Mouse (Mus musculus) midbrain, postnatal 0 days (tissue): Measurements from ENCODE around the gene Pigq. TPM values are rescaled to one million over a fixed set of nuclear protein-coding genes. Genes with fewer than 3 reads are reported as not detected.

ENCODE experiments used
- ATAC-seq: fragments of 200-750 bp; cut with Nextera tagmentation; 2 replicates; pipeline ENCODE4 v1.8.0; 2017; ENCODE audit warnings: moderate number of reproducible peaks, mild to moderate bottlenecking, moderate TSS enrichment, moderate library complexity; ENCODE audit not compliant: low FRiP score
- DNase-seq: peaks from one replicate; pipeline ENCODE4 v3.0.0-alpha.2; 2015; ENCODE audit warnings: low spot score
- H3K27ac ChIP-seq: fragments of 300-500 bp; sonication (generic); 2 replicates; pipeline ENCODE4 v1.5.1; 2014; ENCODE audit warnings: low read depth, mild to moderate bottlenecking, low read length, mixed read lengths
- H3K27me3 ChIP-seq: fragments of 300-500 bp; sonication (generic); 2 replicates; pipeline ENCODE4 v1.6.1; 2014; ENCODE audit warnings: low read length, control low read depth, mixed read lengths; ENCODE audit not compliant: insufficient read depth
- H3K36me3 ChIP-seq: fragments of 300-500 bp; sonication (generic); 2 replicates; pipeline ENCODE4 v1.6.1; 2014; ENCODE audit warnings: low read length, control low read depth, mixed read lengths; ENCODE audit not compliant: insufficient read depth
- H3K4me1 ChIP-seq: fragments of 300-500 bp; sonication (generic); 2 replicates; pipeline ENCODE4 v1.6.1; 2014; ENCODE audit warnings: mild to moderate bottlenecking, control low read depth, antibody characterized with exemption, low read length, mixed read lengths; ENCODE audit not compliant: insufficient read depth
- H3K4me2 ChIP-seq: fragments of 300-500 bp; sonication (generic); 2 replicates; pipeline ENCODE4 v1.6.1; 2014; ENCODE audit warnings: low read depth, mild to moderate bottlenecking, low read length, mixed read lengths; ENCODE audit not compliant: poor library complexity, severe bottlenecking
- H3K4me3 ChIP-seq: fragments of 300-500 bp; sonication (generic); 2 replicates; pipeline ENCODE4 v1.5.1; 2014; ENCODE audit warnings: low read depth, mild to moderate bottlenecking, low read length, moderate library complexity
- H3K9ac ChIP-seq: fragments of 300-500 bp; sonication (generic); replicated peaks from 2 replicates; pipeline ENCODE4 v1.6.1; 2014; ENCODE audit warnings: mild to moderate bottlenecking, low read length, moderate library complexity, mixed read lengths; ENCODE audit not compliant: poor library complexity, severe bottlenecking
- H3K9me3 ChIP-seq: fragments of 300-500 bp; sonication (generic); 2 replicates; pipeline ENCODE4 v1.6.1; 2016; ENCODE audit warnings: low read length, control low read depth
- CTCF ChIP-seq: IDR thresholded peaks from 2 replicates; pipeline ENCODE4 v1.5.1; 2016; ENCODE audit warnings: antibody characterized with exemption, mild to moderate bottlenecking
- WGBS: fragments of 180-500 bp; shearing (Covaris S2); extraction: QIAGEN DNeasy Blood & Tissue Kit; methylation state at CpG from one replicate; pipeline ENCODE4 v1.1.7; 2014; 5-methylcytosine and 5-hydroxymethylcytosine counted together
- polyA plus RNA-seq: library from polyadenylated mRNA; unstranded; fragments of >200 nt; fragmentation: Nextera tagmentation; extraction: Ambion mirVana; gene quantifications from 2 replicates; pipeline ENCODE4 v1.2.1, GENCODE M21; 2015
- total RNA-seq: library from RNA; depleted of rRNA; stranded (reverse); fragments of >200 nt; gene quantifications from 2 replicates; pipeline ENCODE4 v1.2.3, GENCODE M21; 2014

Gene Pigq
- total and polyA plus RNA-seq, 2 experiments from 2014 or later = 75.4 to 111 TPM

DNA sequence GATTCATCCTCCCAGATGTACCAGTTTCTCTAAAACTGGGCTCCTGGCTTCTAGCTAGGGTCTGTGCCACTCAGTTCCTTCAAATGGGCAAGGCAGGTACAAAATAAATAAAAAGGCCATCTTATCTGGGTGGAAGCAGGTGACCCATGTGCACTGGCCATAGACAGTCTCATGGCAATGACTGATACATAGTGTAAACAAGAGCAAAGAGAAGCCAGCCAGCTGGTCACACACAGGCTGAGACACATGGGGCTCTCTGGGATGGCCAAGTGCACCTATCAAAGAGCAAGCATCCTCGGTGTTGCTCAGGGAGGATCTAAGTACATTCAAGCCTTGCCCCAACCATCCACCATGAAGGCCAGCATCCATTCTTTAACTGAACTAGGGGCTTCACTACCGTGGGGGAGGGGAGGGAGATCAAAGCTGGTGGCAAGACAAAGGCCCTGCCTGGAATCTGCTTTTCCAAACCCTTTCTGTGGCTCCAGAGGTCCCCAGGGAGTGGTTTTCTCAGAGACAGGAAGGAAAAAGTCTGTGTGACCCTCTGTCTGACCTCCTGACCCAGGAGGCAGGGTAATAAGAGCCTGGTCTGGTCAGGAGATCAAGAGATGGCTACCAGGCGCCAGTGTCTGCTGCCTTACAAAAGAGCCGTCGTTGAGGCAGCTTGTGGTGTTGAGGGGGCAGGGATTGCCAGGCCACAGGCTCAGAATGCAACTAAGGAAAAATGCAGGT is 63.7 kb downstream of the Pigq start:
- DNase-seq (no peak), ATAC-seq (no peak)
- Histone ChIP-seq H3K9me3 (no peaks in the 10 kb centered on the region), H3K4me2 (no peak overlapping the region), H3K27ac (0 out of 2 replicates have a peak overlapping the region, but pooled peaks have one; percentile 32), H3K27me3 (no peaks in the 10 kb centered on the region), H3K4me1 (peaks cover 13% of the 10 kb centered on the region), H3K36me3 (peaks cover 40% of the 10 kb centered on the region), H3K9ac (no peak overlapping the region), H3K4me3 (no peak overlapping the region)
- 9% methylated on average over 5 of the region's 5 CpGs for WGBS
- no peak for TF ChIP-seq CTCF

GRCm38 (mm10) chr17:25880196-25880910 is 64.4 kb downstream of the Pigq start, which contains the start of gene Wfikkn1:
Gene Wfikkn1 (minus strand): TSS chr17:25880858.
- ATAC-seq (no peak), DNase-seq (peak; percentile 21)
- H3K27me3 ChIP-seq = no peaks in the 10 kb centered on the region
- no peaks in the 10 kb centered on the region for H3K9me3 ChIP-seq
- no peak for TF ChIP-seq CTCF
- peaks cover 40% of the 10 kb centered on the region for H3K36me3 ChIP-seq
- H3K27ac ChIP-seq = peak within 1 kb of the TSS; percentile 32; the same call in 1 of the 2 replicates
- no peak within 1 kb of the TSS for H3K4me2 ChIP-seq
- 26% methylated on average over 5 of the region's 5 CpGs for WGBS
- no peak within 1 kb of the TSS for H3K4me3 ChIP-seq
- H3K4me1 ChIP-seq = peaks cover 14% of the 10 kb centered on the region
- H3K9ac ChIP-seq = no peak within 1 kb of the TSS

GRCm38 (mm10) chr17:25879750-25880149 is 65.0 kb downstream of the Pigq start:
- no peak for ATAC-seq
- Histone ChIP-seq H3K4me1 (peaks cover 14% of the 10 kb centered on the region), H3K36me3 (peaks cover 40% of the 10 kb centered on the region), H3K4me2 (no peak overlapping the region), H3K9ac (no peak overlapping the region), H3K9me3 (no peaks in the 10 kb centered on the region), H3K4me3 (no peak overlapping the region), H3K27ac (peak overlapping the region; percentile 26; the same call in 1 of the 2 replicates), H3K27me3 (no peaks in the 10 kb centered on the region)
- 60% methylated on average over 8 of the region's 8 CpGs for WGBS
- no peak for TF ChIP-seq CTCF
- DNase-seq = no peak

- Histone ChIP-seq H3K4me1 (peaks cover 14% of the 10 kb centered on the region), H3K36me3 (peaks cover 35% of the 10 kb centered on the region), H3K27me3 (no peaks in the 10 kb centered on the region), H3K9ac (no peak overlapping the region), H3K27ac (no peak overlapping the region), H3K9me3 (no peaks in the 10 kb centered on the region), H3K4me3 (no peak overlapping the region), H3K4me2 (no peak overlapping the region)
- ATAC-seq (no peak), DNase-seq (peak; percentile 10)
- 42% methylated on average over 4 of the region's 4 CpGs for WGBS
- peak; percentile 68 for TF ChIP-seq CTCF
Measured at GRCm38 (mm10) chr17:25879261-25879660, 65.5 kb downstream of the Pigq start.

DNA sequence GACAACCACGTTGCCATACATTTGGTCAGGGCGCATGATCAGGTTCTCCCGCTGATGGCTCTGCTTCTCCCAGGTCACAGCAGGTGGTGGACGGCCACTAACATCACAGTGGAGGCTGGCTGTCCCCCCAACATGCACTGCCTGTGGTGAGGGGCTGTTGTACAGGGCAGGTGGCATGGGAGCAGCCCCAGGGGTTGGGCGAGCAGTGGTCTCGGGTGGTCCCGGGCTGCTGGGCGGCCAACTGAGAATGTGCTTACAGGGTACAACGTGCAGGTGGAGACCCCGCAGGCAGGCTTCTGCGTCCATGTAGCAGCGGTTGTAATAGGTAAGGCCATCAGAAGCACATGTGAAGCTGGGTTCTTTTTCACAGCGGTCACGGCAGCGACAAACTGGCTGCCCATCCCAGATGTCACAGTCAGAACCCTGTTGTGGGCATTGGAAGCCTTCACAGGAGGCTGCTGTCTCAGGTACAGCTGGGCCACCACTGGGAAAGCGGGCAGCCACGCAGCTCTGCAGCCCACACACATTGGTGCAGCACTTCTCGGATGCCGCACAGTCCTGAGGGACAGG is 66.0 kb downstream of the Pigq start:
- no peak for TF ChIP-seq CTCF
- no peaks in the 10 kb centered on the region for H3K9me3 ChIP-seq
- H3K36me3 ChIP-seq = peaks cover 31% of the 10 kb centered on the region
- no peak overlapping the region for H3K4me3 ChIP-seq
- no peak overlapping the region for H3K4me2 ChIP-seq
- no peak for ATAC-seq
- H3K4me1 ChIP-seq = peaks cover 19% of the 10 kb centered on the region
- H3K27ac ChIP-seq = no peak overlapping the region
- WGBS = 86% methylated on average over 19 of the region's 19 CpGs
- DNase-seq = no peak
- no peak overlapping the region for H3K9ac ChIP-seq
- no peaks in the 10 kb centered on the region for H3K27me3 ChIP-seq
